Mouse (Mus musculus) liver, postnatal 0 days (tissue): ENCODE measurements around the gene Pknox1. TPM values are rescaled to one million over a fixed set of nuclear protein-coding genes. Genes with fewer than 3 reads are reported as not detected.

Experiments used
- ATAC-seq: fragments of 200-750 bp; cut with Nextera tagmentation; 2 replicates; pipeline ENCODE4 v1.8.0; 2017; ENCODE audit warnings: mild to moderate bottlenecking, moderate library complexity
- DNase-seq: peaks from one replicate; pipeline ENCODE4 v3.0.0-alpha.2; 2016
- H3K27ac ChIP-seq: fragments of 300-500 bp; sonication (generic); 2 replicates; pipeline ENCODE4 v1.5.1; 2014; ENCODE audit warnings: antibody characterized with exemption, moderate library complexity, mild to moderate bottlenecking, low read depth
- H3K27me3 ChIP-seq: fragments of 300-500 bp; sonication (generic); 2 replicates; pipeline ENCODE4 v1.6.1; 2014; ENCODE audit warnings: low read length, control low read depth, mixed read lengths; ENCODE audit not compliant: insufficient read depth
- H3K36me3 ChIP-seq: fragments of 300-500 bp; sonication (generic); replicated peaks from 2 replicates; pipeline ENCODE4 v1.6.1; 2014; ENCODE audit warnings: mild to moderate bottlenecking, control low read depth, low read length, moderate library complexity, mixed read lengths; ENCODE audit not compliant: insufficient read depth
- H3K4me1 ChIP-seq: fragments of 300-500 bp; sonication (generic); 2 replicates; pipeline ENCODE4 v1.6.1; 2014; ENCODE audit warnings: antibody characterized with exemption, mild to moderate bottlenecking, control low read depth; ENCODE audit not compliant: insufficient read depth
- H3K4me2 ChIP-seq: fragments of 300-500 bp; sonication (generic); 2 replicates; pipeline ENCODE4 v1.6.1; 2014; ENCODE audit warnings: low read depth, mild to moderate bottlenecking, low read length, moderate library complexity, mixed read lengths
- H3K4me3 ChIP-seq: fragments of 300-500 bp; sonication (generic); 2 replicates; pipeline ENCODE4 v1.5.1; 2014; ENCODE audit warnings: low read depth, low read length
- H3K9ac ChIP-seq: fragments of 300-500 bp; sonication (generic); replicated peaks from 2 replicates; pipeline ENCODE4 v1.6.1; 2014; ENCODE audit warnings: mild to moderate bottlenecking, moderate library complexity
- H3K9me3 ChIP-seq: fragments of 300-500 bp; sonication (generic); 2 replicates; pipeline ENCODE4 v1.6.1; 2016; ENCODE audit warnings: mild to moderate bottlenecking, control low read depth, low read length, mixed read lengths
- CTCF ChIP-seq: sonication (generic); IDR thresholded peaks from 2 replicates; pipeline ENCODE4 v1.5.1; 2016; ENCODE audit warnings: antibody characterized with exemption, low read depth
- EP300 ChIP-seq: IDR thresholded peaks from 2 replicates; pipeline ENCODE4 v1.6.1; 2016; ENCODE audit warnings: antibody characterized with exemption, low read depth, mild to moderate bottlenecking
- WGBS: fragments of 180-500 bp; shearing (Covaris S2); extraction: QIAGEN DNeasy Blood & Tissue Kit; methylation state at CpG from one replicate; pipeline ENCODE4 v1.1.7; 2014; ENCODE audit not compliant: insufficient replicate concordance; 5-methylcytosine and 5-hydroxymethylcytosine counted together
- polyA plus RNA-seq: library from polyadenylated mRNA; unstranded; fragments of >200 nt; fragmentation: Nextera tagmentation; extraction: Ambion mirVana; gene quantifications from 2 replicates; pipeline ENCODE4 v1.2.1, GENCODE M21; 2015

Pknox1 gene
- polyA plus RNA-seq, 1 experiment from 2014 or later: 6.1 TPM

DNA sequence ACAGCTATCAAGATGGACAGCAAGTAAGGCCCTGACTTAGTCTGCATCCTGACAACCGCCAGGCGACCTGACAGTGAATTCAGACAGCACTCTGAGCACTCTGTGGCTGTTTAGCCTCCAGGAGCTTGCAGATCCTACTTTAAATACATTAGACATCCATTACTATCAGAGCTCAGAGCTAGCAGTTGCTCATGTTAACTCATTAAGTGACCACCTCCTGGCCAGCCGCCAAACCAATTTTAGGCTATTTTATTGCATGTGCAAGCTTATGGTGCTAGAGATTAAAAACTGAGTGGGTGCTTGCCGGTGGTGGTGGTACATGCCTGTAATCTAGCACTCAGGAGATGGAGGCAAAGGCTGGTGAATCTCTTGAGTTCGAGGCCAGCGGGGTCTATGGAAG, 19.2 kb downstream of the Pknox1 start:
- no peak overlapping the region for H3K9ac ChIP-seq
- no peaks in the 10 kb centered on the region for H3K27me3 ChIP-seq
- WGBS: 83% methylated on average over 6 of the region's 6 CpGs
- H3K27ac ChIP-seq: no peak overlapping the region
- H3K36me3 ChIP-seq: no peaks in the 10 kb centered on the region
- no peak overlapping the region for H3K4me3 ChIP-seq
- DNase-seq (no peak), ATAC-seq (no peak)
- no peak overlapping the region for H3K4me2 ChIP-seq
- H3K4me1 ChIP-seq: no peaks in the 10 kb centered on the region
- H3K9me3 ChIP-seq: no peaks in the 10 kb centered on the region
- TF ChIP-seq EP300 (no peak), CTCF (no peak)

DNA sequence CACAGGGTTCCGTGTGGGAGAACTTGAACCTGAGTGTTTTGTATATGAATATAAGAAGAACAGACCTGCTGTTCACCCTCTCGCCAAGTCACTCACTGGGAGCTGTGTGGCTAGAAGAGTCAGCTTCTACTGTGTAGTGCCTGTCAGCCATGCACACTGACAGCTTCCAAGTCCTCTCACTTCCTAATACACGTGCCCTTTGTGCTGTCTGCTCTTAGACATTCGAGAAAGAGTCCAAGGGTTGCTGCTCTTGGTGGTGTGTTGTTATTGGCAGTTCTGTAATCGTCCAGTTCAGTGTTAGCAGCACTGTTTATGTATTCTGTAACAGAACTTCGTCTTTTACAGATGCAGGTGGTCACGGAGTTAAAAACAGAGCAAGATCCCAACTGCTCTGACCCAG, 23.6 kb downstream of the Pknox1 start:
- no peak overlapping the region for H3K9ac ChIP-seq
- H3K9me3 ChIP-seq: no peaks in the 10 kb centered on the region
- 48% methylated on average over 7 of the region's 7 CpGs for WGBS
- peaks cover 23% of the 10 kb centered on the region for H3K36me3 ChIP-seq
- no peaks in the 10 kb centered on the region for H3K4me1 ChIP-seq
- no peaks in the 10 kb centered on the region for H3K27me3 ChIP-seq
- peak; percentile 71 for ATAC-seq
- H3K4me3 ChIP-seq: no peak overlapping the region
- TF ChIP-seq EP300: no peak
- TF ChIP-seq CTCF: no peak
- no peak overlapping the region for H3K4me2 ChIP-seq
- H3K27ac ChIP-seq: peak overlapping the region; percentile 36; the same call in 1 of the 2 replicates
- no peak for DNase-seq

DNA sequence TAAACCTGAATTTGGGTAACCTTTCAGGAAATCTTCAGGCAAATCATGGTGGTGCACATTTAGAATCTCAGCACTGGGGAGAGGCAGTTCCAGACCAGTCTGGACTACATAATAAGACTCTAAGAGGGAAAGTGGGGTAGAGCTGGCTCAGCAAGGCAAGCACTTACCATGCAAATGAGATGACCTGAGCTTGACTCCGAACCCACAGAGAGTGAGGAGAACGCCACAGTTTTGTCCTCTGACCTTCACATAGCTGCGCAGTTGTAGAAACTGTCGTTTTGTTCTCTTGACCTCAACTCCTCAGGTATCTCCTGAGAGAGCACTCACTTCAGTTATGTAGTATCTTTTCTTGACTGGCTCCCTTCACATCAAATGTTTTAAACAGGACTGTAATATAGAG, 24.2 kb downstream of the Pknox1 start:
- H3K9me3 ChIP-seq: no peaks in the 10 kb centered on the region
- ATAC-seq: no peak
- WGBS: 76% methylated on average over 4 of the region's 4 CpGs
- DNase-seq: no peak
- no peak for TF ChIP-seq EP300
- TF ChIP-seq CTCF: no peak
- H3K9ac ChIP-seq: no peak overlapping the region
- H3K27ac ChIP-seq: 0 out of 2 replicates have a peak overlapping the region, but pooled peaks have one; percentile 36
- no peak overlapping the region for H3K4me2 ChIP-seq
- peaks cover 23% of the 10 kb centered on the region for H3K36me3 ChIP-seq
- H3K4me3 ChIP-seq: no peak overlapping the region
- no peaks in the 10 kb centered on the region for H3K27me3 ChIP-seq
- H3K4me1 ChIP-seq: no peaks in the 10 kb centered on the region

DNA sequence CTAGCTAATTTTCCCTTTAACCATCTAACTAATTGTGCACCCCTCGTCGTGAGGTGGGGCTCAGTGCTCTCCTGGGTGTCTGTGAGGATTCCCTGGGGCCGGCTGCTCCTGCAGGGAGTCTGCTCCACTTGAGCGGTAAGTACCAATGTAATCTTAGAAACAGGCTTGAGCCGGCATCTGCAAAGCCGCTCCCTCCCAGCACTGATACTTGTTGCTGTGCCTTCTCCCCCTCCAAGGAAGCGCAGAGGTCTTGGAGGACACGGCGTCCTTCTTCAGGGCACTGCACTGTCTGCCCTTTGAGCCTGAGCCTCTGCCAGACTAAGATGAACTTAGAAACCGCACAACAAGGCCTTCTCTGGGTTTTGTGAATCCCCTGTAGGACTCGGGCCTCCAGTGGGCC, 26.3 kb downstream of the Pknox1 start:
- DNase-seq (no peak), ATAC-seq (no peak)
- Histone ChIP-seq H3K27me3 (no peaks in the 10 kb centered on the region), H3K4me1 (peaks cover 7% of the 10 kb centered on the region; the same call in 1 of the 2 replicates), H3K27ac (no peak overlapping the region), H3K9me3 (no peaks in the 10 kb centered on the region), H3K9ac (no peak overlapping the region), H3K4me3 (no peak overlapping the region), H3K4me2 (no peak overlapping the region), H3K36me3 (peaks cover 28% of the 10 kb centered on the region)
- WGBS: 89% methylated on average over 11 of the region's 11 CpGs
- TF ChIP-seq CTCF (no peak), EP300 (no peak)

DNA sequence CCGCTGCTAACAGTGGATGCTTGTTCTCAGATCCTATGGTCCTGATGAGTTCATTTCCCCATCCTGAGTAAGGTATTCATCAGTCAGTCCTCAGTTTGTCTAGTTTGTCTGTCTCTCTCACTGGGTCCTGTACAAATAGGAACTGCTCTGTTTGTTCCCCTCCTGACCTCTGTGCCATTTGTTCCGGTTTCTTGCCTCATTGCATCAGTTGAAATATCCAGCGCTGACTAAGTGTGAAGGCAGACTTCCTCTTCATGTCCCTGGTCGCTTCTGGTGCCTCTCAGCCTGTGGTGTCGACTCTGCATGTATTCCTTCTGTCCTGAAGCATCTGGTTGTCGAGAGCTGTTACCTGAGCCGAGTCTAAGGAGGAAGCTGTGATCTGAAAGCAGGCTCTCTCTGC, 30.1 kb downstream of the Pknox1 start:
- peaks cover 36% of the 10 kb centered on the region for H3K36me3 ChIP-seq
- no peaks in the 10 kb centered on the region for H3K9me3 ChIP-seq
- H3K27me3 ChIP-seq: no peaks in the 10 kb centered on the region
- ATAC-seq: peak; percentile 59
- H3K4me3 ChIP-seq: no peak overlapping the region
- no peak overlapping the region for H3K9ac ChIP-seq
- H3K4me1 ChIP-seq: peaks cover 7% of the 10 kb centered on the region; the same call in 1 of the 2 replicates
- H3K4me2 ChIP-seq: no peak overlapping the region; the same call in 1 of the 2 replicates
- H3K27ac ChIP-seq: peak overlapping the region; percentile 66
- peak; percentile 38 for DNase-seq
- WGBS: 36% methylated on average over 7 of the region's 7 CpGs
- TF ChIP-seq EP300 (no peak), CTCF (no peak)

DNA sequence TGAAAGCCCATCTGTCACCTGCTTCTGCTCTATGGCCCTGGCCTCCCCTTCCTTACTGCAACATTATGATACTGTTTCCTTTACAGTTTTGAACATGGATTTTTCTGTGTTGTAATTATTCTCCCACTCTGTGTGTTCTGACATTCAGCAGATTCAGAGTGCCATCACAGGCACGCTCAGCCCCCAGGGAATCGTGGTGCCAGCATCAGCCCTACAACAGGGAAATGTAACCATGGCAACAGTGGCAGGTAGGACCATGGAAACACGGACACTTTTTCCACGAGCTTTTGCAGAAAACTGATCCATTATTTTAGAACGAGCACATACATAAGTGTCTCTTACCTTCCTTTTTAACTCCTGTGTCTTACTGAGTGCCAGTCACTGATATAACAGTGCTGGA, 30.5 kb downstream of the Pknox1 start:
- H3K4me3 ChIP-seq: no peak overlapping the region
- H3K9ac ChIP-seq: no peak overlapping the region
- H3K4me1 ChIP-seq: peaks cover 7% of the 10 kb centered on the region; the same call in 1 of the 2 replicates
- DNase-seq: no peak
- no peak for ATAC-seq
- WGBS: 83% methylated on average over 5 of the region's 5 CpGs
- peaks cover 39% of the 10 kb centered on the region for H3K36me3 ChIP-seq
- peak overlapping the region; percentile 66 for H3K27ac ChIP-seq
- TF ChIP-seq CTCF: no peak
- no peak for TF ChIP-seq EP300
- H3K4me2 ChIP-seq: no peak overlapping the region; the same call in 1 of the 2 replicates
- no peaks in the 10 kb centered on the region for H3K27me3 ChIP-seq
- H3K9me3 ChIP-seq: no peaks in the 10 kb centered on the region

DNA sequence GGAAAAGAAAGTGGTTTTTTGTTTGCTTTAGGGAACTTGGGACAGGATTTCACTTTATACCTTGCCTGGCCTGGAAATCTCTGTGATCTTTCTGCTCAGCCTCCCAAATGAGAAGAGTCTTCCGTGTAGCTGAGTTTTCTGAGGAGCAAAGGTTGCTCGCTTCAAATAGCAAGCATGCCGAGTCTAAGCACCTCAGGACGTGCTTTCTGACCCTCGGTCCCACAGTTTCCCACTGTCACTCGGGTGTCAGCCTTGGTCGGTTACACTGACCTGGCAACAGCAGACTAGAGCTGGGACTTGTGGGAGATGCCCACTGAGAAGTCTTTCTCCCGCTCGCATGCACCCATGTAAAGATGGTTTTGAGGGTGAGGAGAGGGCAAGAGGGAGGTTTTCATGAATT, 33.4 kb downstream of the Pknox1 start:
- TF ChIP-seq EP300 (no peak), CTCF (no peak)
- DNase-seq (no peak), ATAC-seq (no peak)
- Histone ChIP-seq H3K9me3 (no peaks in the 10 kb centered on the region), H3K4me3 (no peak overlapping the region), H3K27ac (no peak overlapping the region), H3K4me1 (peaks cover 7% of the 10 kb centered on the region; the same call in 1 of the 2 replicates), H3K4me2 (no peak overlapping the region), H3K9ac (no peak overlapping the region), H3K36me3 (peaks cover 36% of the 10 kb centered on the region), H3K27me3 (no peaks in the 10 kb centered on the region)
- WGBS: 83% methylated on average over 9 of the region's 9 CpGs
